Mouse (Mus musculus): ENCODE measurements around the gene Nt5e.

Nt5e gene

DNA sequence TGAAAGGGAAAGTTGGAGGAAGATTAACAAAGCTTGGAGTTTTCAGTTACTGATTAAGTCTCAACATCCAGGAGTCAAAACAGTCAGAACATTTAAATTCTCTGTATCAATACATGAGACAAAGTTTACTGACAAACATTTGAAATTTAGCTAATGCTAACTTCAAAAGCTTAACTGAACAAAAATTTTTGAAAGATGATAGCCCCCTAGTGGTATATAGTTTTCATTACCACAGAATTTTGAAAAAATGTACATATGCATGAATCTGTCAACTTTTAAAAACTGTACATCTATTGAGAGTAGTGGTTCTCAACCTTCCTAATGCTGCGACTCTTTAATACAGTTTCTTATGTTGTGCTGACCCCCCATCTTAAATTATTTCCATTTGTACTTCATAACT lies 71.5 kb downstream of the Nt5e start:
- DNase-seq, result no peak

DNA sequence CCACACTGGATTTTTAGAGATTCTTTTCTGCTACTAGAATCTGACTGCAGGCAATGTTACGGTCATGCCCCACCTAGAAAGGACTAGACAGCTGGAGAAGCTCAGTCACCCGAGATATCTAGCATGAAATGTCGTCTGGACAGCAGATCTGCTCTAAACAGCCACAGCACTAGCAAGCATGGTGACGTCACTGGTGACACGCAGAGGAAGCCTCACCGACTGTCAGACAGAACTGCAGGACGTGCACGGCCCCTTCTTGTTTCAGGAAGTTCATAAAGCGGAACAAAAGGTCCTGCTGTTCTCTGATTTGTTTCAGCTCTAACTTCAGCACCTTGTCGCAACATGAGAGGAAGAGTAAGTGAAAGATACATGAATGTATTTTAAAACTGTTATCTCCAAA lies 77.1 kb downstream of the Nt5e start:
- DNase-seq, result peak; percentile 30

DNA sequence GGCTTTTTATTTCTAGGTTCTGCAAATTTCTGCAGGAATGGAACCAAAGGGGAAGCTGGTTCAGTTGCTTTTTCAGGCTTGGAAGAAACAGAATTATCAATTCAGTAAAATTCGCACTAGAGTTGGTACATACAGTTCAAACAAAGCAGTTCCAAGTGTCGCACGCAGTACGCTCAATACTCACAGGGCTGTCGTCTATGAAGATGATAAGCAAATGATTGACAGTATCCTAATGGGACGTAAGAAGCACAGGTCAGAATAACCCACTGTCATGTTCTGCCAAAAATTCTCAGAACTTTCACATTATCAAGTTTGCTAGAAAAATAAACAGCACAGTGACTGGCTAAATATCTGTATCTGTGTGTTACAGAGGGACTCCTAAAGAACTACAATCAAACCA lies 77.5 kb downstream of the Nt5e start:
- DNase-seq, result no peak

DNA sequence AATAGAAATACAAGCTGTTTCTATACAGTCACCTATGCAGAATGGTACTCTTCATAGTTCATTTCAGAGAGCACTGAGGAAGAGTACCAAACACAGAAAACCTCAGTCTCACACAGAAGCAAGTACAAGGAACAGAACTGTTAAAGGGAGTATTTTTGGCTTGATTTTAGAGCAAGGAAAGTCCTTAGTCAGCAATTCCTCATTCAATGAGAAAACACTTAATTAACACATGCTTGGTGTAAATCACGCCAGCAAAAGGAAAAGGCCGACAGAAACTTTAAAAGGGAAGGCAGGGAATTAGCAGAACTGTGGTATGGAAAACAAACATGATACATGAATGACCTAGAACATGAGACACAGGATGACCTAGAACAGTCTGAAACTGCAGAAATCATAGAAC lies 83.0 kb downstream of the Nt5e start:
- DNase-seq, result no peak

DNA sequence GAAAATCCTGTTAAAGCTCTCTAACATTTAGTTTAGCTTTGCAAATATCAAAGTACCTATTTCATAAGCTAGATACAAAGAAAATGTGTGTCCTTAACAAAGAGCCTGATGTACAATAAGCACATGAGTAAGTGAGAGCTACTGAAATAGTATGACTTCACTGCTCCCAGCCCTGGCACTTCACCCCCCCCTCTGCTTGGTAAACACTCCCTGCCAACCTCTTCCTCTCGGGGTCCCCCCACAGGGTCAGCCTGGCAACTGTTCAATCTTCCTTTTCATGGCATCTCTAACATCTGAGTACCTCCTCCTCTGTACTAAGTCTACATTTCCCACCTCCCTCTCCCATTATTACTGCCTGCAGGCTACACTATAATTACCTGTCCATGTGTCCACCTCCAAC lies 89.8 kb downstream of the Nt5e start:
- no peak for DNase-seq

Measured in kidney, postnatal 10 days (tissue).